Mouse (Mus musculus) E14TG2a.4 (cell line): ENCODE measurements around the gene BC024978.

Experiments used
- H3K27me3 ChIP-seq: 2 replicates; pipeline ENCODE4 v1.6.1; 2014; ENCODE audit warnings: low read length, control low read depth; ENCODE audit not compliant: insufficient read depth
- H3K36me3 ChIP-seq: 2 replicates; pipeline ENCODE4 v1.6.1; 2014; ENCODE audit warnings: low read length, control low read depth; ENCODE audit not compliant: insufficient read depth
- H3K4me1 ChIP-seq: replicated peaks from 2 replicates; pipeline ENCODE4 v1.6.1; 2014; ENCODE audit warnings: low read depth, low read length, control low read depth
- H3K4me3 ChIP-seq: replicated peaks from 2 replicates; pipeline ENCODE4 v1.5.1; 2014; ENCODE audit warnings: mild to moderate bottlenecking, low read length
- H3K9me3 ChIP-seq: 2 replicates; pipeline ENCODE4 v1.6.1; 2014; ENCODE audit warnings: low read length, control low read depth
- CTCF ChIP-seq: conservative IDR thresholded peaks from 2 replicates; pipeline ENCODE4 v1.5.1; 2014; ENCODE audit warnings: low read length
- NANOG ChIP-seq: IDR thresholded peaks from 2 replicates; pipeline ENCODE4 v1.6.1; 2014; ENCODE audit warnings: borderline replicate concordance, low read length, mixed read lengths
- POU5F1 ChIP-seq: IDR thresholded peaks from 2 replicates; pipeline ENCODE4 v1.6.1; 2014; ENCODE audit warnings: low read length, borderline replicate concordance

BC024978 gene

GRCm38 (mm10) chr7:27162780-27163449, 32.7 kb upstream of the BC024978 start:
- Histone ChIP-seq H3K4me1 (peaks cover 89% of the 10 kb centered on the region), H3K36me3 (peaks cover 69% of the 10 kb centered on the region), H3K9me3 (no peaks in the 10 kb centered on the region), H3K4me3 (peak overlapping the region; percentile 89; the same call in 1 of the 2 replicates), H3K27me3 (no peaks in the 10 kb centered on the region)
- no peak for TF ChIP-seq POU5F1
- TF ChIP-seq NANOG = no peak
- TF ChIP-seq CTCF = no peak

DNA sequence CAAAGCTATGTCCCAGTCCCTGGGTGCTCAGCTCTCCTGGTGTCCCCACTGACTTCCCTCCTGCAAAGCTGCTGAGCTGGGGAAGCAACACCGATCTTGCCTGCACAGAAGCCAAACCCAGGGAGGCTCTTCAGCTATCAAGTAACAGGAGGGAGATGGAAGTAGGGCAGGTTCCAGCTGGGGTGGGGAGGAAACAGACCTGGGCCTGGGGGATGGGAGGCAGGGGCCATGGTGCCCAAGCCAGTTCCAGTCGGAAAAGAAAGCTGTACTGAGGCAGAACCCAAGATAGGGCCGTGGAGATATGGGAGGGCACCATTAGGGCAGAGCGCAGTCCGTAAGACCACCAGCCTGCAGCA, 32.2 kb upstream of the BC024978 start:
- Histone ChIP-seq H3K4me3 (peak overlapping the region; percentile 89; the same call in 1 of the 2 replicates), H3K4me1 (peaks cover 89% of the 10 kb centered on the region), H3K36me3 (peaks cover 69% of the 10 kb centered on the region), H3K27me3 (no peaks in the 10 kb centered on the region), H3K9me3 (no peaks in the 10 kb centered on the region)
- TF ChIP-seq POU5F1 (no peak), CTCF (no peak), NANOG (no peak)

- H3K36me3 ChIP-seq = peaks cover 69% of the 10 kb centered on the region
- peak overlapping the region; percentile 89 for H3K4me3 ChIP-seq
- H3K4me1 ChIP-seq = peaks cover 82% of the 10 kb centered on the region
- no peaks in the 10 kb centered on the region for H3K27me3 ChIP-seq
- no peaks in the 10 kb centered on the region for H3K9me3 ChIP-seq
- TF ChIP-seq NANOG (no peak), CTCF (no peak), POU5F1 (no peak)
These were observed 31.3 kb upstream of the BC024978 start for GRCm38 (mm10) chr7:27164112-27164947.

DNA sequence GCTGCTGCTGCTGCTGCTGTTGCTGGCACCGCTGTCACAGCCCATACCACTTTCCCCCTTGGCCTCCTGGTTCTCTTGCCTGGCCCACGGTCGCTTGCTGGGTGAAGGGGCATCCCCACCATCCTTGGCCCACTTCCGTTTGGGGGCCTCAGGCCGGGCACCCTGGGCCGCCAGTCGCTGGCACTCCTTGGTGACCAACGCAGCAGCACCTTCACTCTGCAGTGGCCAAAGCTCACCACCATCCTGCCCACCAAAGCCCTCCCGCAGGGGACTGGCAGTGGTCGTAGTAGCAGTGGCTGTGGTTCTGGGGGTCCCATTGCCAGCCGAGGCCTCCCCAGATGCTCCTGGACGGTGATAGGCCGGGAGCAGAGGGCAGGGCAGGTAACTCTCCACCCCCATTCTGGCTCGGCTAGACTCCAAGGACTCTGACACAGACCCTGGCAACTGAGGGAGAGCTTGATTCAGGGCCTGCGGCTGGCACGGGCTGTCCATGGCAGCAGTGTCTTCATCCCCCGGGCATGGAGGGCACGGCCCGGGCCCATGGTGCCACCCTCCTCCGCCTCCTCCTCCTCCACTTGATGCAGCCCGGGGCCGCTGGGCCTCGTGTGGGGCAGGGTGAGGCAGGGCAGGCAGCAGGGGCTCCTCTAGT, 30.4 kb upstream of the BC024978 start:
- Histone ChIP-seq H3K4me3 (peak overlapping the region; percentile 89), H3K9me3 (no peaks in the 10 kb centered on the region), H3K36me3 (peaks cover 71% of the 10 kb centered on the region), H3K4me1 (peaks cover 75% of the 10 kb centered on the region), H3K27me3 (no peaks in the 10 kb centered on the region)
- TF ChIP-seq NANOG = no peak
- no peak for TF ChIP-seq POU5F1
- TF ChIP-seq CTCF = no peak

- H3K9me3 ChIP-seq = no peaks in the 10 kb centered on the region
- peaks cover 71% of the 10 kb centered on the region for H3K36me3 ChIP-seq
- H3K4me3 ChIP-seq = peak overlapping the region; percentile 89
- TF ChIP-seq POU5F1 = no peak
- no peaks in the 10 kb centered on the region for H3K27me3 ChIP-seq
- H3K4me1 ChIP-seq = peaks cover 69% of the 10 kb centered on the region
These were observed 29.9 kb upstream of the BC024978 start for GRCm38 (mm10) chr7:27165696-27166095.

- TF ChIP-seq CTCF (no peak), POU5F1 (no peak), NANOG (no peak)
- H3K9me3 ChIP-seq = no peaks in the 10 kb centered on the region
- no peaks in the 10 kb centered on the region for H3K27me3 ChIP-seq
- peaks cover 64% of the 10 kb centered on the region for H3K4me1 ChIP-seq
- peaks cover 71% of the 10 kb centered on the region for H3K36me3 ChIP-seq
- H3K4me3 ChIP-seq = peak overlapping the region; percentile 89
These were observed 29.4 kb upstream of the BC024978 start for GRCm38 (mm10) chr7:27166229-27166613.

DNA sequence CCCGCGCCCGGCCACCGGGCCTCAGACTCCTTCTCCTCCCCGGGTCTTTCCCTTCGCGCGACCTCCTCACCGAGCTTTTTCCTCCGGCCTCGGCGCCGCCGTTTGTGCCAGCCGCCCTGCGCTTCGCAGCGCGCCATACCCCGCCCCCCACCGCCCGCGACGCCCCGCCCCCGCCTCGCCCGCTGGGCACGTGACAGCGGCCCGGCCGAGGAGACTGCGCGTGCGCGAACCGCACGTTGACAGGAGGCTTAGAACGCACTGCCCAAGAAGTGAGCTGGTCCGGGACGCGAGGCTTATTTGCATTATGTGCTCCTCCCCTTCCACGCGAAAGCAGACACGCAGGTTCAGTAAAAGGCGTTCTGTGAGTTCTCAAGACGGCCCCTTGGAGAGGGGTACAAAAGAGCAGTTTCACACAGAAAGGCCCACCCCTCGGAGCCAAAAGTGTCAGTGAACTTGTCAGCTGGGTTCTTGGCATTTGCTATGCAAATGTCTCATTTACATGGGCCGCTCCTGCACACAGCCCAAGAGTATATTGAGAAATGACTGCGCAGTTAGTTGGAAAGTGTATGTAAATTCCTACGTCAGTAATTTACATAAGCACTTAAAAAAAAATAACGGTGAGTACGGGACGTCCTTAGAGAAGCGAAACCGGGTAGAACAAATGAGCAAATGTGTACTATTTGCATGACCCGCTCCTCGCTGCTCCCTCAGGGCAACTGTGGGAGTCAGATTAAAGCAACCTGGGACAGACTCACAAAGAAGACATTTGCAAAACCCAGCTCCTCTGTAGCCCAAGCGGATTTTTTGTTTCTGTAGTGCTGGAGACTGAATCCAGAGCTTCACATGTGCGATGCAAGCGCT, 28.7 kb upstream of the BC024978 start, which contains the start of gene Egln2:
Gene Egln2, minus strand, starts transcription at position 189 of the 861 bp plus-strand sequence.
- TF ChIP-seq CTCF (no peak), NANOG (no peak), POU5F1 (no peak)
- H3K4me3 ChIP-seq = peak within 1 kb of the TSS; percentile 89
- H3K27me3 ChIP-seq = no peaks in the 10 kb centered on the region
- peaks cover 71% of the 10 kb centered on the region for H3K36me3 ChIP-seq
- peaks cover 60% of the 10 kb centered on the region for H3K4me1 ChIP-seq
- H3K9me3 ChIP-seq = no peaks in the 10 kb centered on the region

GRCm38 (mm10) chr7:27167475-27168094, 28.0 kb upstream of the BC024978 start:
- peaks cover 71% of the 10 kb centered on the region for H3K36me3 ChIP-seq

More at GRCm38 (mm10) chr7:27167475-27168094, 28.0 kb upstream of the BC024978 start:
- H3K9me3 ChIP-seq = no peaks in the 10 kb centered on the region
- peak overlapping the region; percentile 89 for H3K4me3 ChIP-seq
- TF ChIP-seq POU5F1 (no peak), NANOG (no peak), CTCF (no peak)
- no peaks in the 10 kb centered on the region for H3K27me3 ChIP-seq
- H3K4me1 ChIP-seq = peaks cover 60% of the 10 kb centered on the region
